Mouse (Mus musculus) liver, postnatal 0 days (tissue): ENCODE measurements around the gene Myoz2.

Source experiments
- CTCF ChIP-seq: sonication (generic); IDR thresholded peaks from 2 replicates; pipeline ENCODE4 v1.5.1; 2016; ENCODE audit warnings: antibody characterized with exemption, low read depth
- EP300 ChIP-seq: IDR thresholded peaks from 2 replicates; pipeline ENCODE4 v1.6.1; 2016; ENCODE audit warnings: antibody characterized with exemption, low read depth, mild to moderate bottlenecking

DNA sequence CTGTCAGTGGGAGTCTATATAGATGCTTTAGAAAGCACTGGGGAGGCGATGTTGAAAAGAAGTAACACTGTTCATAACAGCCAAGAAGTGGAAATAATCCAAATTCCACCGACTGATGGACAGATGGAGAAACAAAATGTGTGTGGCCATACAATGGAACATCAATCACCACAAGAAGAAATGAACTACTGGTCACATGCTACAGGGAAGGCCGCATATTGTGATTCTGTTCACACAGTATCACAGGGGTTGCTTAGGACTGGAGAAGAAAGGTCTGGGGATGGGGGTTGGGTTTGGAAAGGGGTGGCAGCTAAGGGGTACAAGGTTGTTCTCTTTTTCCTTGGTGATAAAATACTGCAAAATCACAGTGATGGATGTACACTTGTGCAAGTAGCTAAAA is 60.0 kb downstream of the Myoz2 start:
- TF ChIP-seq CTCF (no peak), EP300 (no peak)
